Mouse (Mus musculus) spleen, adult 2 months (tissue): Measurements from ENCODE around the gene Trpc4ap. TPM values are rescaled to one million over a fixed set of nuclear protein-coding genes. Genes with fewer than 3 reads are reported as not detected.

Source experiments
- DNase-seq, 2 experiments: peaks; one replicate each; pipeline versions ENCODE4 v3.0.0 to v3.0.0-alpha.2; 2012 to 2021; ENCODE audit warnings: low spot score in 2 of 2, low read depth in 1 of 2
- H3K27ac ChIP-seq: fragments of 200-500 bp; 2 replicates; pipeline ENCODE4 v1.5.1; 2012; ENCODE audit warnings: low read length, inconsistent platforms; ENCODE audit not compliant: insufficient read depth
- H3K27me3 ChIP-seq: fragments of 200-500 bp; 2 replicates; pipeline ENCODE4 v1.6.1; 2012; ENCODE audit warnings: mild to moderate bottlenecking, moderate library complexity, low read length, inconsistent platforms; ENCODE audit not compliant: control insufficient read depth, insufficient read depth
- H3K36me3 ChIP-seq: fragments of 200-500 bp; 2 replicates; pipeline ENCODE4 v1.6.1; 2012; ENCODE audit warnings: mild to moderate bottlenecking, low read length, inconsistent platforms; ENCODE audit not compliant: control insufficient read depth, insufficient read depth
- H3K4me1 ChIP-seq: fragments of 200-500 bp; 2 replicates; pipeline ENCODE4 v1.6.1; 2011; ENCODE audit warnings: inconsistent platforms; ENCODE audit not compliant: control insufficient read depth, insufficient read depth, insufficient read length
- H3K4me3 ChIP-seq: fragments of 200-500 bp; 2 replicates; pipeline ENCODE4 v1.5.1; 2011; ENCODE audit warnings: mild to moderate bottlenecking, inconsistent platforms; ENCODE audit not compliant: insufficient read depth, insufficient read length; ENCODE audit errors: extremely low read depth
- CTCF ChIP-seq: fragments of 200-500 bp; IDR thresholded peaks from 2 replicates; pipeline ENCODE4 v1.5.1; 2011; ENCODE audit warnings: mild to moderate bottlenecking, inconsistent platforms; ENCODE audit not compliant: insufficient read depth, insufficient read length, insufficient replicate concordance; ENCODE audit errors: extremely low read depth
- POLR2A ChIP-seq: fragments of 200-500 bp; IDR thresholded peaks from 2 replicates; pipeline ENCODE4 v1.6.1; 2011; ENCODE audit warnings: low read depth, low read length, inconsistent platforms
- WGBS: fragments of 180-500 bp; shearing (Covaris S2); methylation state at CpG from one replicate; pipeline ENCODE4 v1.1.7; 2018; 5-methylcytosine and 5-hydroxymethylcytosine counted together
- polyA plus RNA-seq: library from polyadenylated mRNA; depleted of rRNA; stranded (reverse); fragments of >200 nt; gene quantifications from 2 replicates; pipeline ENCODE4 v1.2.3, GENCODE M21; 2012

Trpc4ap gene
- polyA plus RNA-seq, 1 experiment: 144 TPM

- Histone ChIP-seq H3K4me3 (no peak overlapping the region), H3K36me3 (peaks cover 4% of the 10 kb centered on the region; the same call in 1 of the 2 replicates), H3K4me1 (peaks cover 19% of the 10 kb centered on the region), H3K27me3 (no peaks in the 10 kb centered on the region), H3K27ac (peak overlapping the region; percentile 38)
- WGBS: 39% methylated on average over 3 of the region's 3 CpGs
- DNase-seq: no peak
- TF ChIP-seq POLR2A (no peak), CTCF (no peak)
Measured at GRCm38 (mm10) chr2:155683137-155683536, 9.0 kb downstream of the Trpc4ap start.

- H3K4me3 ChIP-seq: no peak overlapping the region
- H3K4me1 ChIP-seq: peaks cover 19% of the 10 kb centered on the region
- DNase-seq: no peak
- H3K27me3 ChIP-seq: no peaks in the 10 kb centered on the region
- H3K27ac ChIP-seq: peak overlapping the region; percentile 15; the same call in 1 of the 2 replicates
- WGBS: 41% methylated on average over 2 of the region's 2 CpGs
- H3K36me3 ChIP-seq: peaks cover 1% of the 10 kb centered on the region; the same call in 1 of the 2 replicates
- TF ChIP-seq CTCF (no peak), POLR2A (no peak)
Measured at GRCm38 (mm10) chr2:155681874-155682273, 10.3 kb downstream of the Trpc4ap start.

- Histone ChIP-seq H3K36me3 (peaks cover 1% of the 10 kb centered on the region; the same call in 1 of the 2 replicates), H3K27ac (no peak overlapping the region), H3K4me3 (no peak overlapping the region), H3K27me3 (no peaks in the 10 kb centered on the region), H3K4me1 (peaks cover 19% of the 10 kb centered on the region)
- WGBS: 77% methylated on average over 8 of the region's 8 CpGs
- TF ChIP-seq CTCF: no peak
- TF ChIP-seq POLR2A: no peak
- no peak for DNase-seq
Measured at GRCm38 (mm10) chr2:155681194-155681593, 11.0 kb downstream of the Trpc4ap start.

GRCm38 (mm10) chr2:155680591-155680990 lies 11.6 kb downstream of the Trpc4ap start:
- H3K4me3 ChIP-seq: no peak overlapping the region
- peaks cover 19% of the 10 kb centered on the region for H3K4me1 ChIP-seq
- H3K27me3 ChIP-seq: no peaks in the 10 kb centered on the region
- peaks cover 1% of the 10 kb centered on the region; the same call in 1 of the 2 replicates for H3K36me3 ChIP-seq
- DNase-seq: no peak
- H3K27ac ChIP-seq: peak overlapping the region; percentile 13; the same call in 1 of the 2 replicates
- TF ChIP-seq CTCF (no peak), POLR2A (no peak)
- WGBS: 22% methylated on average over 5 of the region's 5 CpGs

GRCm38 (mm10) chr2:155679586-155680110 lies 12.5 kb downstream of the Trpc4ap start:
- DNase-seq: peak; percentile 15 to 31
- Histone ChIP-seq H3K27ac (peak overlapping the region; percentile 60), H3K4me1 (peaks cover 19% of the 10 kb centered on the region), H3K36me3 (no peaks in the 10 kb centered on the region; the same call in 1 of the 2 replicates), H3K27me3 (no peaks in the 10 kb centered on the region), H3K4me3 (no peak overlapping the region)
- WGBS: 23% methylated on average over 4 of the region's 4 CpGs
- TF ChIP-seq POLR2A: no peak
- no peak for TF ChIP-seq CTCF

- Histone ChIP-seq H3K4me1 (peaks cover 13% of the 10 kb centered on the region), H3K27ac (no peak overlapping the region), H3K27me3 (no peaks in the 10 kb centered on the region), H3K4me3 (no peak overlapping the region), H3K36me3 (peaks cover 17% of the 10 kb centered on the region)
- TF ChIP-seq CTCF (no peak), POLR2A (no peak)
- 64% methylated on average over 4 of the region's 4 CpGs for WGBS
- DNase-seq: no peak
Measured at GRCm38 (mm10) chr2:155675118-155675517, 17.1 kb downstream of the Trpc4ap start.

GRCm38 (mm10) chr2:155673546-155673945 lies 18.6 kb downstream of the Trpc4ap start:
- peaks cover 19% of the 10 kb centered on the region for H3K36me3 ChIP-seq
- no peak for TF ChIP-seq POLR2A
- TF ChIP-seq CTCF: peak; percentile 57; the same call in 1 of the 2 replicates
- peaks cover 3% of the 10 kb centered on the region; the same call in 1 of the 2 replicates for H3K4me1 ChIP-seq
- WGBS: 10% methylated on average over 2 of the region's 2 CpGs
- no peak overlapping the region for H3K4me3 ChIP-seq
- H3K27ac ChIP-seq: no peak overlapping the region
- peak; percentile 58 to 71 for DNase-seq
- H3K27me3 ChIP-seq: no peaks in the 10 kb centered on the region
